Mouse (Mus musculus) MEL (cell line): ENCODE measurements at regions not wholly inside any gene's neighbourhood (a gene's known extent, or its start where the extent isn't known, plus 50 kb on each side); places are given as distances from the start of the nearest gene placed in this dataset.

ENCODE experiments used
- DNase-seq: peaks from one replicate; pipeline ENCODE4 v3.0.0; 2011; ENCODE audit warnings: low read depth, low spot score
- H3K27ac ChIP-seq: 2 replicates; pipeline ENCODE4 v1.5.1; 2012; ENCODE audit warnings: low read depth, mild to moderate bottlenecking, control low read depth, low read length, moderate library complexity; ENCODE audit not compliant: control insufficient read depth
- H3K27me3 ChIP-seq, 2 experiments: fragments of 150-350 bp in 1 of 2; sonication (generic) in 1 of 2; 2 replicates each; pipeline ENCODE4 v1.6.1; 2012; ENCODE audit warnings: low read length in 2 of 2, mild to moderate bottlenecking in 2 of 2, improper control_type of control experiment in 1 of 2, moderate library complexity in 1 of 2; ENCODE audit not compliant: insufficient read depth in 2 of 2, control insufficient read depth in 1 of 2
- H3K36me3 ChIP-seq, 2 experiments: 2 replicates each; pipeline ENCODE4 v1.6.1; 2012 to 2014; ENCODE audit warnings: low read length in 2 of 2, improper control_type of control experiment in 1 of 2, inconsistent platforms in 1 of 2, mild to moderate bottlenecking in 1 of 2; ENCODE audit not compliant: insufficient read depth in 2 of 2, control insufficient read depth in 1 of 2
- H3K4me1 ChIP-seq, 2 experiments: fragments of 150-350 bp in 1 of 2; sonication (generic) in 1 of 2; 2 replicates each; pipeline ENCODE4 v1.6.1; 2012; ENCODE audit warnings: low read length in 2 of 2, improper control_type of control experiment in 1 of 2, mild to moderate bottlenecking in 1 of 2; ENCODE audit not compliant: insufficient read depth in 2 of 2, control insufficient read depth in 1 of 2
- H3K4me3 ChIP-seq, 2 experiments: fragments of 150-350 bp in 1 of 2; sonication (generic) in 1 of 2; 2 replicates each; pipeline ENCODE4 v1.5.1; 2012; ENCODE audit warnings: low read depth in 2 of 2, low read length in 2 of 2, mild to moderate bottlenecking in 2 of 2, moderate library complexity in 2 of 2, control low read depth in 1 of 2, improper control_type of control experiment in 1 of 2; ENCODE audit not compliant: control insufficient read depth in 1 of 2, insufficient read depth in 1 of 2
- H3K79me2 ChIP-seq: 2 replicates; pipeline ENCODE4 v1.6.1; 2012; ENCODE audit warnings: mild to moderate bottlenecking, low read length, moderate library complexity; ENCODE audit not compliant: control insufficient read depth, poor library complexity, insufficient read depth
- H3K9ac ChIP-seq: 2 replicates; pipeline ENCODE4 v1.6.1; 2012; ENCODE audit warnings: low read depth, mild to moderate bottlenecking, control low read depth, low read length, moderate library complexity; ENCODE audit not compliant: control insufficient read depth, poor library complexity, severe bottlenecking
- H3K9me3 ChIP-seq: fragments of 150-350 bp; sonication (generic); replicated peaks from 2 replicates; pipeline ENCODE4 v1.6.1; 2012; ENCODE audit warnings: mild to moderate bottlenecking, low read length, improper control_type of control experiment, moderate library complexity; ENCODE audit not compliant: insufficient read depth
- CHD2 ChIP-seq: IDR thresholded peaks from 2 replicates; pipeline ENCODE4 v1.6.1; 2011; ENCODE audit warnings: low read length, improper control_type of control experiment
- CTCF ChIP-seq, 3 experiments: IDR thresholded peaks in 2 of 3; conservative IDR thresholded peaks in 1 of 3; 2 replicates each; pipeline ENCODE4 v1.5.1; 2011 to 2012; ENCODE audit warnings: low read length in 3 of 3, low read depth in 2 of 3, mild to moderate bottlenecking in 2 of 3, improper control_type of control experiment in 1 of 3, inconsistent platforms in 1 of 3, mixed read lengths in 1 of 3, moderate library complexity in 1 of 3; ENCODE audit not compliant: control insufficient read depth in 1 of 3, insufficient read depth in 1 of 3, poor library complexity in 1 of 3, severe bottlenecking in 1 of 3
- EP300 ChIP-seq, 2 experiments: IDR thresholded peaks; 2 replicates each; pipeline ENCODE4 v1.6.1; 2011; ENCODE audit warnings: improper control_type of control experiment in 2 of 2, low read length in 2 of 2, low read depth in 1 of 2, mild to moderate bottlenecking in 1 of 2
- MAFK ChIP-seq: IDR thresholded peaks from 2 replicates; pipeline ENCODE4 v1.6.1; 2011; ENCODE audit warnings: low read depth, mild to moderate bottlenecking, low read length, improper control_type of control experiment, borderline replicate concordance
- MAX ChIP-seq: IDR thresholded peaks from 2 replicates; pipeline ENCODE4 v1.6.1; 2011; ENCODE audit warnings: low read length, improper control_type of control experiment
- MAZ ChIP-seq: IDR thresholded peaks from 2 replicates; pipeline ENCODE4 v1.6.1; 2012; ENCODE audit warnings: low read depth, mild to moderate bottlenecking, inconsistent platforms, low read length, improper control_type of control experiment
- MEF2A ChIP-seq: IDR thresholded peaks from 2 replicates; pipeline ENCODE4 v1.6.1; 2014; ENCODE audit warnings: low read depth, mild to moderate bottlenecking, inconsistent platforms, low read length, improper control_type of control experiment; ENCODE audit not compliant: poor library complexity, insufficient replicate concordance, severe bottlenecking; ENCODE audit errors: extremely low read depth
- MYB ChIP-seq: IDR thresholded peaks from 2 replicates; pipeline ENCODE4 v1.6.1; 2011; ENCODE audit warnings: mild to moderate bottlenecking, low read depth, low read length, improper control_type of control experiment
- POLR2A ChIP-seq, 2 experiments: IDR thresholded peaks; 2 replicates each; pipeline ENCODE4 v1.6.1; 2011 to 2012; ENCODE audit warnings: low read length in 2 of 2, mild to moderate bottlenecking in 2 of 2, control low read depth in 1 of 2, improper control_type of control experiment in 1 of 2, low read depth in 1 of 2, moderate library complexity in 1 of 2; ENCODE audit not compliant: control insufficient read depth in 1 of 2, insufficient read depth in 1 of 2, poor library complexity in 1 of 2
- POLR2AphosphoS5 ChIP-seq: IDR thresholded peaks from 2 replicates; pipeline ENCODE4 v1.6.1; 2012; ENCODE audit warnings: low read depth, borderline replicate concordance, mild to moderate bottlenecking, inconsistent platforms, low read length, moderate library complexity, mixed read lengths
- SIN3A ChIP-seq: IDR thresholded peaks from 2 replicates; pipeline ENCODE4 v1.6.1; 2012; ENCODE audit warnings: low read length, improper control_type of control experiment, inconsistent platforms
- SMC3 ChIP-seq: IDR thresholded peaks from 2 replicates; pipeline ENCODE4 v1.6.1; 2011; ENCODE audit warnings: low read depth, low read length, improper control_type of control experiment
- TBP ChIP-seq: IDR thresholded peaks from 2 replicates; pipeline ENCODE4 v1.8.0; 2011; ENCODE audit warnings: low read depth, low read length, improper control_type of control experiment
- TCF12 ChIP-seq: IDR thresholded peaks from 2 replicates; pipeline ENCODE4 v1.6.1; 2014; ENCODE audit warnings: low read depth, mild to moderate bottlenecking, inconsistent platforms, low read length, improper control_type of control experiment, moderate library complexity
- UBTF ChIP-seq: IDR thresholded peaks from 2 replicates; pipeline ENCODE4 v1.6.1; 2012; ENCODE audit warnings: low read depth, mild to moderate bottlenecking, inconsistent platforms, low read length, improper control_type of control experiment, moderate library complexity, borderline replicate concordance; ENCODE audit not compliant: insufficient read depth
- ZMIZ1 ChIP-seq: IDR thresholded peaks from 2 replicates; pipeline ENCODE4 v1.6.1; 2012; ENCODE audit warnings: low read depth, mild to moderate bottlenecking, inconsistent platforms, low read length, improper control_type of control experiment, moderate library complexity

GRCm38 (mm10) chr14:29895989-29896675 is 72.0 kb upstream of the Selenok start:
- H3K36me3 ChIP-seq = no peaks in the 10 kb centered on the region
- no peak overlapping the region for H3K9ac ChIP-seq
- no peaks in the 10 kb centered on the region for H3K79me2 ChIP-seq
- no peaks in the 10 kb centered on the region for H3K9me3 ChIP-seq
- no peak overlapping the region for H3K27ac ChIP-seq
- no peaks in the 10 kb centered on the region for H3K4me1 ChIP-seq
- TF ChIP-seq SIN3A (no peak), UBTF (no peak), TBP (no peak), MAZ (no peak), MAX (no peak)
- no peak overlapping the region for H3K4me3 ChIP-seq
- DNase-seq = no peak
- no peaks in the 10 kb centered on the region for H3K27me3 ChIP-seq

- Histone ChIP-seq H3K36me3 (no peaks in the 10 kb centered on the region), H3K27ac (no peak overlapping the region), H3K9me3 (no peaks in the 10 kb centered on the region), H3K4me1 (no peaks in the 10 kb centered on the region), H3K4me3 (no peak overlapping the region), H3K79me2 (no peaks in the 10 kb centered on the region), H3K27me3 (no peaks in the 10 kb centered on the region), H3K9ac (no peak overlapping the region)
- DNase-seq = no peak
- TF ChIP-seq MAZ (no peak), CTCF (IDR thresholded peaks at IDR 0.05 in 2 of 3, conservative IDR thresholded peaks at IDR 0.05 in 1 of 3; ENCODE audit: control insufficient read depth in 1 of 3, insufficient read depth in 1 of 3, low read depth in 2 of 3, low read length in 3 of 3, poor library complexity in 1 of 3, severe bottlenecking in 1 of 3) (no peak), EP300 (IDR thresholded peaks at IDR 0.05; ENCODE audit: low read depth in 1 of 2, low read length in 2 of 2) (no peak), POLR2AphosphoS5 (no peak), CHD2 (no peak), POLR2A (IDR thresholded peaks at IDR 0.05; ENCODE audit: control insufficient read depth in 1 of 2, insufficient read depth in 1 of 2, low read depth in 1 of 2, low read length in 2 of 2, poor library complexity in 1 of 2) (no peak), MYB (no peak), ZMIZ1 (no peak), TBP (no peak), UBTF (no peak), SMC3 (no peak), MAFK (no peak)
Observed at GRCm38 (mm10) chr14:29900931-29901330, 67.2 kb upstream of the Selenok start.

GRCm38 (mm10) chr14:29903574-29903973 is 64.5 kb upstream of the Selenok start:
- H3K4me3 ChIP-seq = no peak overlapping the region
- no peaks in the 10 kb centered on the region for H3K79me2 ChIP-seq
- no peaks in the 10 kb centered on the region for H3K27me3 ChIP-seq
- H3K27ac ChIP-seq = no peak overlapping the region
- no peaks in the 10 kb centered on the region for H3K36me3 ChIP-seq
- H3K4me1 ChIP-seq = no peaks in the 10 kb centered on the region
- no peaks in the 10 kb centered on the region for H3K9me3 ChIP-seq
- TF ChIP-seq TCF12 (no peak), MEF2A (no peak)
- no peak overlapping the region for H3K9ac ChIP-seq
- DNase-seq = no peak
